Mouse (Mus musculus): ENCODE measurements around the gene Hfe.
"Not testable (repeated sequence)": the region's sequence is repeated elsewhere in the genome, so short reads cannot be mapped to it uniquely, and the experiment has no call there.

Gene Hfe

GRCm38 (mm10) chr13:23743963-23744362 is 33.3 kb upstream of the Hfe start:
- no peak for DNase-seq

GRCm38 (mm10) chr13:23743215-23743614 is 32.6 kb upstream of the Hfe start:
- no peak for DNase-seq

- DNase-seq, result no peak
These were observed 31.4 kb upstream of the Hfe start for GRCm38 (mm10) chr13:23742007-23742406.

GRCm38 (mm10) chr13:23740910-23741309 is 30.3 kb upstream of the Hfe start:
- DNase-seq, result peak; percentile 55

- no peak for DNase-seq
These were observed 29.7 kb upstream of the Hfe start for GRCm38 (mm10) chr13:23740256-23740840.

GRCm38 (mm10) chr13:23739922-23740252 is 29.2 kb upstream of the Hfe start:
- DNase-seq, result no peak

- DNase-seq, result peak; percentile 93
These were observed 28.6 kb upstream of the Hfe start for GRCm38 (mm10) chr13:23739069-23739921.

GRCm38 (mm10) chr13:23738677-23739068 is 28.0 kb upstream of the Hfe start, which contains the start of gene Hist1h1c:
TSS of gene Hist1h1c (plus strand) at chr13:23738808.
- DNase-seq, result peak; percentile 96

GRCm38 (mm10) chr13:23738041-23738440 is 27.4 kb upstream of the Hfe start:
- peak; percentile 65 for DNase-seq

GRCm38 (mm10) chr13:23737091-23737490 is 26.4 kb upstream of the Hfe start:
- no peak for DNase-seq

- no peak for DNase-seq
These were observed 21.6 kb upstream of the Hfe start for GRCm38 (mm10) chr13:23732156-23732804.

- DNase-seq, result no peak
These were observed 19.8 kb upstream of the Hfe start for GRCm38 (mm10) chr13:23730479-23730878.

- DNase-seq, result no peak
These were observed 19.1 kb upstream of the Hfe start for GRCm38 (mm10) chr13:23729706-23730105.

GRCm38 (mm10) chr13:23729192-23729525 is 18.5 kb upstream of the Hfe start:
- DNase-seq, result no peak

GRCm38 (mm10) chr13:23728472-23729191 is 18.0 kb upstream of the Hfe start:
- DNase-seq, result peak; percentile 58

- DNase-seq, result no peak
These were observed 14.6 kb upstream of the Hfe start for GRCm38 (mm10) chr13:23725213-23725612.

- no peak for DNase-seq
These were observed 13.6 kb upstream of the Hfe start for GRCm38 (mm10) chr13:23724239-23724638.

- not testable (repeated sequence) for DNase-seq
These were observed 7.1 kb upstream of the Hfe start for GRCm38 (mm10) chr13:23717593-23718245.

GRCm38 (mm10) chr13:23717176-23717575 is 6.5 kb upstream of the Hfe start:
- DNase-seq, result no peak

- no peak for DNase-seq
These were observed 5.8 kb upstream of the Hfe start for GRCm38 (mm10) chr13:23716261-23717042.

- DNase-seq, result no peak
These were observed 810 bp downstream of the Hfe start for GRCm38 (mm10) chr13:23709714-23710373.

All from liver (tissue).